Mouse (Mus musculus) mouse trophoblast stem cell (cell line): ENCODE measurements around the gene 1700013H16Rik.
"Not testable (repeated sequence)": the region's sequence is repeated elsewhere in the genome, so short reads cannot be mapped to it uniquely, and the experiment has no call there.

Experiments
- in situ Hi-C, 2 experiments: fragments of 300-500 bp; cut with MseI, MboI; formaldehyde crosslinking; loops; 2 replicates in 1 of 2; 3 replicates in 1 of 2; pipeline ENCODE4 v1.15.1; 2025

1700013H16Rik gene

GRCm38 (mm10) chrX:53757736-53758135 lies at the start of gene 1700013H16Rik:
TSS of gene 1700013H16Rik (minus strand) at chrX:53757831.
- in situ Hi-C loops, result no loop called here

DNA sequence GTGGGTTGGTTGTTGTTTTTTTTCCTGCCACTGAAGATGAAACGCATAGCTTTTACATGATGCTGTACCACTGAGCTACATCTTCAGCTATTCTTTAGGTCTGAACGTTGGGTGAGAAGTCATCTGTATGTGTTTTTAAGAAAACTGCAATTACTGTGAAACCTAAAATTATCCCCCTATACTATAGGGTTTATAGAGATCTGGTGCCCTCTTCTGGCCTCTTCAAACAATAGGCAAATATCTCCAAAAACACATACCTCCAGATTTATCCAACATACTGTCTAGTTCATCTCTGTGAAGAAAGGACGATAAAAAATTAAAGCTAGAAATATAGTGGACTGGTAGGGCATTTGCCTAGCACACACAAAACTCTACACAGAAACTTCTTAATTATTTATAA lies 41.4 kb upstream of the 1700013H16Rik start:
- in situ Hi-C loops, result no loop called here

DNA sequence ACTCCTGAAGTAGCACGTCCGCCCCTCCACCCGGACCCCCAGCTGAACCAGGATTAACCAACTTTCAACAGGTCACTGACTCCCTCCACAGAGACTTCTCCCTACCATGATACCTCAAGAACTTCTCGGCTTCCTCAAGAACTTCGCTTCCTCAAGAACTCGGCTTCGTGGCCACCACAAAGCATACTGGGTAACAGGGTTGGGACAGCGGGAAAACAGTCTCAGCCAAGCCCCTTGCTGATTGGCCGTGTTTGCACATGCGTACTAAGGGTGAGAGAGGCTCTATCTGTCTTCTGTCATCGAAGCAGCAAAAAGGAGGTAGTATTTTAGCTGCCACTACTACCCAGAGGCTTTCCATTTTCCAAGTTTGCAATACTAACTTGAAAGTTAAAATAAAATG lies 39.9 kb upstream of the 1700013H16Rik start, which contains the start of gene Xlr:
Gene Xlr (minus strand): TSS at position 188 of the 400 bp plus-strand sequence.
- in situ Hi-C loops, result not testable (repeated sequence)

- in situ Hi-C loops, result no loop called here
Observed at GRCm38 (mm10) chrX:53776276-53776675, 18.6 kb upstream of the 1700013H16Rik start, which contains the start of gene Zfp36l3. TSS of gene Zfp36l3 (minus strand) at chrX:53776394.

DNA sequence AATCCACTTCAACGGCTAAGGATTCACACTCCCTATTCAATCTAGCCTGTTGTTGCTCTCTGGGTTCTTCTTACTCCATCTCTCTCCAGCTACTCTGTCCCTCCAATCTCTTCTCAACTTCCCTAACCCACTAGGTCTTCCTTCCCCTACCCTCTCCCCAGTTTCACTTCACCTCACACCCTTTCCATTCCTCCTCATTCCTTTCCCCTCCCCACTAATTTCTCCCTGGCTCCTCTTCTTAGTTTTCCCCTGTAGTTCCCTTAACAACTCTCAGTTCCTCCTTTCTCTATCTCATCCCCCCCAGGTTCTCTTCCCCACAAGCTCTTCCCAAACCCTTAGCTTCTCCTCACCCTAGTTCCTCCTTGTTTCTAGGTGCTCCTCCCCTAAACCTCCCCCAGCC lies 4.8 kb downstream of the 1700013H16Rik start:
- in situ Hi-C loops, result no loop called here

GRCm38 (mm10) chrX:53728967-53729366 lies 28.7 kb downstream of the 1700013H16Rik start:
- in situ Hi-C loops, result no loop called here

- in situ Hi-C loops, result no loop called here
Observed at GRCm38 (mm10) chrX:53724596-53724995, 33.0 kb downstream of the 1700013H16Rik start, which contains the start of gene 4930502E18Rik. TSS of gene 4930502E18Rik (plus strand) at chrX:53724826.

DNA sequence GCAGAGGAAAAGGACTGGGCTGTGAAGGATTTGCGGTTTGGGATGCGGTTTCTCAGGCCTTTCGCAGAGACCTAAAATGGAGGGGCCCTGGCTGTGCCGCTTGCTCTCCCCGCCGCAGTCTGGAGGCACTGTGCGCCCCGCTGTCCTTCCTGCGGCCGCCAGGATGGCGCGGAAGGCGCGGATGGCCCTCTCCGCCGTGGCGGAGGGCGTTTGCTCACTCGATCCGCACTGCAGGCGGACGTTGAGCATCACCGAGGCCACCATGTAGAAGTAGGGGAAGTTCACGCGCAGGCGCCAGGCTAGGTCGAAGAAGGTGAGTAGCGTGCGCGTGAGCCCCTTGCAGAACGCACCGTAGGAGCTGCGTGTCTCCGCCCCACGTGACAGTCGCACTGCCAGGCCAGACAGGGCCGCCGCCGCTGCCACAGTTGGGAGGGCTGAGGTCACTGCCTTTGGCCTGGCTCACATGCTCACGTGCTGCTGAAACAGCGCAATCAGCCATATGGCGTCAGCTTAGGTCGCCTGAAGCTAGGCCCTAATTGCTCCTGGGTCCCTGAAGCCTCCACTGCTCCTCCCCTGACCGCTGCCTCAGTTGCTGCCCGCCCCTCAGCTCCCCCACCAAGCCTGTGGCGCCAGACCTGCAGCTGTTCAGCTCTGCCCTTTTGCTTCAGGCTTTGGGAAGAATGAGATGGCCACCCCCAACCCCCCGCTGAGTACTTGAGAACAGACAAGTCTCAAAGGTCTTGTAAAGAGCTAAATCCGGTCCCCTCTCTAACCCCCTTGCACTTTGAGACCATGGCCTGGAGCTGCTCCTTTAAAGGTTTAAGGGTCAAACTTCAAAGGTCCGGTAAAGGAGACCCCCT lies 41.1 kb downstream of the 1700013H16Rik start:
- in situ Hi-C loops, result no loop called here

- in situ Hi-C loops, result no loop called here
Observed at GRCm38 (mm10) chrX:53715942-53716322, 41.7 kb downstream of the 1700013H16Rik start.

- in situ Hi-C loops, result no loop called here
Observed at GRCm38 (mm10) chrX:53702673-53703072, 55.0 kb downstream of the 1700013H16Rik start.

- in situ Hi-C loops, result no loop called here
Observed at GRCm38 (mm10) chrX:53699225-53699624, 58.4 kb downstream of the 1700013H16Rik start.

GRCm38 (mm10) chrX:53694008-53694777 lies 63.4 kb downstream of the 1700013H16Rik start:
- in situ Hi-C loops, result no loop called here

- in situ Hi-C loops, result no loop called here
Observed at GRCm38 (mm10) chrX:53693141-53693540, 64.5 kb downstream of the 1700013H16Rik start.
